Mouse (Mus musculus) intestine, postnatal 0 days (tissue): ENCODE results near the gene Amacr. TPM values are rescaled to one million over a fixed set of nuclear protein-coding genes. Genes with fewer than 3 reads are reported as not detected.

Source experiments
- ATAC-seq: fragments of 200-750 bp; cut with Nextera tagmentation; 2 replicates; pipeline ENCODE4 v1.8.0; 2017; ENCODE audit warnings: mild to moderate bottlenecking, moderate TSS enrichment, moderate library complexity
- H3K27ac ChIP-seq: fragments of 300-500 bp; sonication (generic); 2 replicates; pipeline ENCODE4 v1.5.1; 2014; ENCODE audit warnings: mild to moderate bottlenecking, low read depth, low read length, moderate library complexity
- H3K27me3 ChIP-seq: fragments of 300-500 bp; sonication (generic); replicated peaks from 2 replicates; pipeline ENCODE4 v1.6.1; 2014; ENCODE audit warnings: low read length, mixed read lengths; ENCODE audit not compliant: control insufficient read depth, insufficient read depth
- H3K36me3 ChIP-seq: fragments of 300-500 bp; sonication (generic); 2 replicates; pipeline ENCODE4 v1.6.1; 2014; ENCODE audit warnings: mild to moderate bottlenecking, moderate library complexity; ENCODE audit not compliant: control insufficient read depth, insufficient read depth
- H3K4me1 ChIP-seq: fragments of 300-500 bp; sonication (generic); replicated peaks from 2 replicates; pipeline ENCODE4 v1.6.1; 2014; ENCODE audit warnings: antibody characterized with exemption, low read length, mixed read lengths; ENCODE audit not compliant: control insufficient read depth, insufficient read depth
- H3K4me2 ChIP-seq: fragments of 300-500 bp; sonication (generic); replicated peaks from 2 replicates; pipeline ENCODE4 v1.6.1; 2014; ENCODE audit warnings: low read depth, mild to moderate bottlenecking, moderate library complexity
- H3K4me3 ChIP-seq: fragments of 300-500 bp; sonication (generic); 2 replicates; pipeline ENCODE4 v1.5.1; 2014; ENCODE audit warnings: low read depth, low read length
- H3K9ac ChIP-seq: fragments of 300-500 bp; sonication (generic); 2 replicates; pipeline ENCODE4 v1.6.1; 2014; ENCODE audit warnings: mild to moderate bottlenecking, low read depth, low read length
- H3K9me3 ChIP-seq: fragments of 300-500 bp; sonication (generic); 2 replicates; pipeline ENCODE4 v1.6.1; 2016; ENCODE audit warnings: mixed run types; ENCODE audit not compliant: control insufficient read depth
- CTCF ChIP-seq: sonication (generic); IDR thresholded peaks from 2 replicates; pipeline ENCODE4 v1.5.1; 2016; ENCODE audit warnings: low read depth, mild to moderate bottlenecking, control low read depth, antibody characterized with exemption, moderate library complexity
- WGBS: fragments of 180-500 bp; shearing (Covaris S2); extraction: QIAGEN DNeasy Blood & Tissue Kit; methylation state at CpG from one replicate; pipeline ENCODE4 v1.1.7; 2014; 5-methylcytosine and 5-hydroxymethylcytosine counted together
- polyA plus RNA-seq: library from polyadenylated mRNA; unstranded; fragments of >200 nt; fragmentation: Nextera tagmentation; extraction: Ambion mirVana; gene quantifications from 2 replicates; pipeline ENCODE4 v1.2.1, GENCODE M21; 2015

The Amacr gene
- polyA plus RNA-seq, 1 experiment from 2014 or later, result 17.7 TPM

- Histone ChIP-seq H3K4me2 (no peak overlapping the region), H3K27ac (no peak overlapping the region), H3K4me3 (no peak overlapping the region), H3K36me3 (no peaks in the 10 kb centered on the region), H3K9me3 (no peaks in the 10 kb centered on the region), H3K27me3 (no peaks in the 10 kb centered on the region), H3K4me1 (no peaks in the 10 kb centered on the region), H3K9ac (no peak overlapping the region)
- 0 out of 2 replicates have a peak, but pooled peaks have one; percentile 19 for ATAC-seq
- TF ChIP-seq CTCF, result no peak
- 34% methylated on average over 4 of the region's 4 CpGs for WGBS
These were observed 45.4 kb downstream of the Amacr start for GRCm38 (mm10) chr15:11026801-11027561.

- Histone ChIP-seq H3K27ac (no peak overlapping the region), H3K4me3 (no peak overlapping the region), H3K9ac (no peak overlapping the region), H3K4me2 (no peak overlapping the region), H3K36me3 (no peaks in the 10 kb centered on the region), H3K27me3 (peaks cover 10% of the 10 kb centered on the region), H3K9me3 (no peaks in the 10 kb centered on the region), H3K4me1 (no peaks in the 10 kb centered on the region)
- no peak for ATAC-seq
- 81% methylated on average over 3 of the region's 3 CpGs for WGBS
- TF ChIP-seq CTCF, result no peak
These were observed 48.6 kb downstream of the Amacr start for GRCm38 (mm10) chr15:11030188-11030587.

- Histone ChIP-seq H3K36me3 (no peaks in the 10 kb centered on the region), H3K4me3 (peak overlapping the region; percentile 31), H3K4me2 (peak overlapping the region; percentile 58), H3K27me3 (peaks cover 43% of the 10 kb centered on the region), H3K27ac (no peak overlapping the region), H3K9me3 (no peaks in the 10 kb centered on the region), H3K4me1 (0 out of 2 replicates have a peak, but pooled peaks cover 4% of the 10 kb centered on the region), H3K9ac (no peak overlapping the region)
- 5% methylated on average over 34 of the region's 34 CpGs for WGBS
- ATAC-seq, result no peak
- no peak for TF ChIP-seq CTCF
These were observed 54.5 kb downstream of the Amacr start for GRCm38 (mm10) chr15:11035947-11036474.

GRCm38 (mm10) chr15:11036535-11037375 lies 55.2 kb downstream of the Amacr start:
- Histone ChIP-seq H3K36me3 (no peaks in the 10 kb centered on the region), H3K4me2 (peak overlapping the region; percentile 58), H3K4me1 (0 out of 2 replicates have a peak, but pooled peaks cover 4% of the 10 kb centered on the region), H3K9ac (no peak overlapping the region), H3K4me3 (peak overlapping the region; percentile 31), H3K27me3 (peaks cover 43% of the 10 kb centered on the region), H3K27ac (no peak overlapping the region), H3K9me3 (no peaks in the 10 kb centered on the region)
- ATAC-seq, result no peak
- TF ChIP-seq CTCF, result no peak
- 2% methylated on average over 49 of the region's 49 CpGs for WGBS

- TF ChIP-seq CTCF, result no peak
- WGBS, result 3% methylated on average over 8 of the region's 8 CpGs
- Histone ChIP-seq H3K36me3 (no peaks in the 10 kb centered on the region), H3K4me1 (0 out of 2 replicates have a peak, but pooled peaks cover 4% of the 10 kb centered on the region), H3K4me3 (peak overlapping the region; percentile 31), H3K27me3 (peaks cover 43% of the 10 kb centered on the region), H3K9ac (no peak overlapping the region), H3K27ac (no peak overlapping the region), H3K9me3 (no peaks in the 10 kb centered on the region), H3K4me2 (peak overlapping the region; percentile 58; the same call in 1 of the 2 replicates)
- no peak for ATAC-seq
These were observed 55.8 kb downstream of the Amacr start for GRCm38 (mm10) chr15:11037376-11037695.

GRCm38 (mm10) chr15:11037711-11038110 lies 56.2 kb downstream of the Amacr start, which contains the start of gene Rxfp3:
Gene Rxfp3 (minus strand): TSS chr15:11037991.
- 4% methylated on average over 16 of the region's 16 CpGs for WGBS
- ATAC-seq, result no peak

More at GRCm38 (mm10) chr15:11037711-11038110, 56.2 kb downstream of the Amacr start, which contains the start of gene Rxfp3:
- H3K4me1 ChIP-seq, result 0 out of 2 replicates have a peak, but pooled peaks cover 4% of the 10 kb centered on the region
- H3K4me2 ChIP-seq, result peak within 1 kb of the TSS; percentile 58
- no peak for TF ChIP-seq CTCF
- peaks cover 43% of the 10 kb centered on the region for H3K27me3 ChIP-seq
- H3K4me3 ChIP-seq, result peak within 1 kb of the TSS; percentile 31
- no peaks in the 10 kb centered on the region for H3K9me3 ChIP-seq
- no peak within 1 kb of the TSS for H3K9ac ChIP-seq
- H3K36me3 ChIP-seq, result no peaks in the 10 kb centered on the region
- no peak within 1 kb of the TSS for H3K27ac ChIP-seq
